Mouse (Mus musculus): ENCODE measurements around the gene Gm30191. TPM values are rescaled to one million over a fixed set of nuclear protein-coding genes. Genes with fewer than 3 reads are reported as not detected.

Gm30191 gene
- polyA plus RNA-seq (2015; fragmentation: Nextera tagmentation; extraction: Ambion mirVana) = not detected in 2 replicates

- peak within 1 kb of the TSS; percentile 69 for H3K9ac ChIP-seq
- H3K4me2 ChIP-seq = peak within 1 kb of the TSS; percentile 93
- peaks cover 43% of the 10 kb centered on the region for H3K4me1 ChIP-seq (replicated peaks)
- H3K27ac ChIP-seq = no peak within 1 kb of the TSS
- no peaks in the 10 kb centered on the region for H3K36me3 ChIP-seq
- H3K4me3 ChIP-seq = peak within 1 kb of the TSS; percentile 66
- peaks cover 45% of the 10 kb centered on the region for H3K27me3 ChIP-seq
- no peak for ATAC-seq (replicated peaks; ENCODE audit: insufficient number of reproducible peaks, insufficient read depth, low FRiP score, low read depth)
- 75% methylated on average over 7 of the region's 7 CpGs for WGBS
- H3K9me3 ChIP-seq (replicated peaks) = no peaks in the 10 kb centered on the region
Observed at GRCm38 (mm10) chr4:134246719-134247258, at the start of gene Gm30191. Gm30191 (plus strand) TSS chr4:134246935.

DNA sequence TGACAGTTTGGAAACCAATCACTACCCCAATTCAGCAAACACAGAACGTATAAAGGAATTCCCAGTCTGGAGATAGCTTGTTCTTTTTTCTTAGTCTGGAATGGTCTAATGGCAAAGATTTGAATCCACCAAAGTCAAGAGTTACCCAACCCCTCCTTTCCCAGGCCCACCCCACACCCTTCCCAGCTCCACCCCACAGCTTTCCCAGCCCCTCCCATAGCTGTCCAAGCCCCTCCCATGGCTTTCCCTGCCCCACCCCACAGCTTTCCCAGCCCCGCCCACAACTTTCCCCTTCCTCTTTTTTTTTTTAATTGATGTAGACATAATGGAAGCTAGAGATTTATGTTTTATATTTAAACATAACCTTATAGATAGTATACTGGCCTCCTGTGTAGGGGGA, 47.4 kb upstream of the Gm30191 start:
- Histone ChIP-seq H3K27ac (no peak overlapping the region), H3K9me3 (replicated peaks) (no peaks in the 10 kb centered on the region), H3K4me2 (no peak overlapping the region), H3K27me3 (no peaks in the 10 kb centered on the region), H3K4me1 (replicated peaks) (no peaks in the 10 kb centered on the region), H3K36me3 (no peaks in the 10 kb centered on the region), H3K9ac (no peak overlapping the region), H3K4me3 (no peak overlapping the region)
- no peak for ATAC-seq (replicated peaks; ENCODE audit: insufficient number of reproducible peaks, insufficient read depth, low FRiP score, low read depth)
- 70% methylated on average over 2 of the region's 2 CpGs for WGBS

DNA sequence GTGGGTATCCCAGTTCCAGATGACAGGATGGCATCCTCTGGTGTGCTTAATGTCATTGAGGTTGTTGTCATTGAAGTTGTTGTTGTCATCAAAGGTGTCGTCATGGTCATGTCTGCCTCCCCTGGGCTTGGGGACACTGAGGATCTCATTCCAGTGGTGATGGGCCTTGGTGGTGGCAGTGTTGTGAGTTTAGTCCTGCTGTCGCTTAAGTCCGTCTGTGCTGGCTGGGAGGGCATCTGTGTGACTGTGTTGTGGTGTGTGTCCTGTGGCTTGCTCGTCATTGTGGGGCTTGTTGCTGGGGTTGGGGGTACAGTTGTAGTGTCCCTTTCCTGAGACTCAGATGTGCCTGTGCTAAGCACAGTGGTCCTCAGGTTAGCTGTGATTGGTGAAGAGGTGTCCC, 43.8 kb upstream of the Gm30191 start, which contains the start of gene Gm7534:
Gene Gm7534 (minus strand): TSS at position 101 of the 400 bp plus-strand sequence.
- H3K9ac ChIP-seq = no peak within 1 kb of the TSS
- no peaks in the 10 kb centered on the region for H3K9me3 ChIP-seq (replicated peaks)
- H3K4me3 ChIP-seq = no peak within 1 kb of the TSS
- H3K27ac ChIP-seq = no peak within 1 kb of the TSS
- H3K4me2 ChIP-seq = no peak within 1 kb of the TSS
- H3K4me1 ChIP-seq (replicated peaks) = no peaks in the 10 kb centered on the region
- 90% methylated on average over 4 of the region's 4 CpGs for WGBS
- no peaks in the 10 kb centered on the region for H3K36me3 ChIP-seq
- no peak for ATAC-seq (replicated peaks; ENCODE audit: insufficient number of reproducible peaks, insufficient read depth, low FRiP score, low read depth)
- H3K27me3 ChIP-seq = no peaks in the 10 kb centered on the region

DNA sequence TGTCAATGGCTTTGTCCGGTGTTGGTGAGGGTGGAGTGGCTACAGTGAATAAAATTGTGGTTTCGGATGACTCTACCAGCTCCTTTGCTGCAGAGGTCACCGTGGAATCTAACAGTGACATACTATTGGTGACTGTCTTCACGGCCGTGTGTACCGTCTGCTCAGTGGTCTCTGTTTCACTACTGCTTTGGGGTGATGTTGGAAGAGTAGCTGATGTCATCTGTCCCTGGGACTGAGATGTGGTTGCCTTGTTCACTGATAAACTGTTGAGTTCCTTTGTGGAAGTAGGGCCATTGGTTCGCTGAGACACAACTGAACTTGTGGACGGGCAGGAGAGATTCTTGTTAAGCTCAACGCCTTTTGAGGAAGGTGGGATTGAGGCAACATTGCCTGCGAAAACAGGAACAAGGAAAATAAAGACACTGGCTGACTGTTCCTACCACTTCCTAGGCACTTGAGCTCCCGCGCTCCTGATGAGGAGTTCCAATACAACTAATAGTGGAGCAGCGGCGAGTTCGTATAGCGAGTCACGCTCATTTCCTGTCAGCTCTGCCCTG, 43.3 kb upstream of the Gm30191 start:
- Histone ChIP-seq H3K27me3 (0 out of 2 replicates have a peak, but pooled peaks cover 3% of the 10 kb centered on the region), H3K4me1 (replicated peaks) (no peaks in the 10 kb centered on the region), H3K36me3 (no peaks in the 10 kb centered on the region), H3K4me3 (no peak overlapping the region), H3K9ac (no peak overlapping the region), H3K27ac (no peak overlapping the region), H3K9me3 (replicated peaks) (no peaks in the 10 kb centered on the region), H3K4me2 (no peak overlapping the region)
- 86% methylated on average over 17 of the region's 17 CpGs for WGBS
- ATAC-seq (replicated peaks; ENCODE audit: insufficient number of reproducible peaks, insufficient read depth, low FRiP score, low read depth) = no peak

- no peaks in the 10 kb centered on the region for H3K36me3 ChIP-seq
- H3K9me3 ChIP-seq (replicated peaks) = no peaks in the 10 kb centered on the region
- H3K27ac ChIP-seq = no peak overlapping the region
- no peak overlapping the region for H3K4me2 ChIP-seq
- no peak overlapping the region for H3K9ac ChIP-seq
- no peak overlapping the region for H3K4me3 ChIP-seq
- H3K4me1 ChIP-seq (replicated peaks) = no peaks in the 10 kb centered on the region
- 0 out of 2 replicates have a peak, but pooled peaks cover 5% of the 10 kb centered on the region for H3K27me3 ChIP-seq
- no peak for ATAC-seq (replicated peaks; ENCODE audit: insufficient number of reproducible peaks, insufficient read depth, low FRiP score, low read depth)
- 49% methylated on average over 6 of the region's 6 CpGs for WGBS
Observed at GRCm38 (mm10) chr4:134206488-134207053, 40.2 kb upstream of the Gm30191 start.

DNA sequence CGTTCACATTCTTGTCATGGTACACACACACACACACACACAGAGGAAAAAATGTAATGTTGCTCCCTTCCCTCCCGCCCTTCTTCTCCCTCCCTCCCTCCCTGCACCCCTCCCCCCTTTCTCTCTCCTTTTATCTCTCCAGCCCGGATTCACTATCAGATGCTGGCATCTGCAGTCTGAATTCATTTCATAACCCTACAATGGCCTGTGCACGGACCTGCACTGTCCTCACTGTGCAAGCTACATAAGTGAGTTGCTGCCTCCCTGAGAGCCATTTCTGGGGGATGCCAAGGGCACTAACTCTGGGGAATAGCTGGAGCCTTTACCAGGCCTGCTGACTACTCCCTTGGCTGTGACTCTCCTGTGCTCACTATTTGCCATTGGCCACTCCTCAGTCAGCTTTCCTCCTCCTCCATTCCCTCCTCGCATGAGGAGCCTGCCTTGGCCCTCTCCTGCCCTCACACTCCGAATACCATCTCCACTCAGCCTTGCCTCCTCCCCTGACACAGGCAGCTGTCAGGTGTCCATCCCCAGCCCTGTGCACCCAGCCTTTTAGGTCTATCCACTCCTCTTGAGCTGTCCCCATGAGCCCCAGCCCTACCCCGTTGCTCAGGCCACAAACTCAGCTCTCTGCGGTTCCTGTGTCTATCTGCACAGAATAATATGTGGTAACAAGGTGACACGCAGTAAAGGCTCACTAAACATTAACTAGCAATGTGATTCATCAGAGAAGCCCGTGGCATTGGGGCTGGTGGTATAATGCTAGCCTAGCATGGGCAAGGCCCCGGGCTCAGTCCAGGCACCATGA, 23.7 kb upstream of the Gm30191 start:
- no peaks in the 10 kb centered on the region for H3K36me3 ChIP-seq
- no peak overlapping the region for H3K4me2 ChIP-seq
- no peak overlapping the region for H3K4me3 ChIP-seq
- H3K9me3 ChIP-seq (replicated peaks) = no peaks in the 10 kb centered on the region
- no peak overlapping the region for H3K27ac ChIP-seq
- H3K9ac ChIP-seq = no peak overlapping the region
- H3K4me1 ChIP-seq (replicated peaks) = no peaks in the 10 kb centered on the region
- 58% methylated on average over 11 of the region's 11 CpGs for WGBS
- no peak for ATAC-seq (replicated peaks; ENCODE audit: insufficient number of reproducible peaks, insufficient read depth, low FRiP score, low read depth)
- no peaks in the 10 kb centered on the region for H3K27me3 ChIP-seq

DNA sequence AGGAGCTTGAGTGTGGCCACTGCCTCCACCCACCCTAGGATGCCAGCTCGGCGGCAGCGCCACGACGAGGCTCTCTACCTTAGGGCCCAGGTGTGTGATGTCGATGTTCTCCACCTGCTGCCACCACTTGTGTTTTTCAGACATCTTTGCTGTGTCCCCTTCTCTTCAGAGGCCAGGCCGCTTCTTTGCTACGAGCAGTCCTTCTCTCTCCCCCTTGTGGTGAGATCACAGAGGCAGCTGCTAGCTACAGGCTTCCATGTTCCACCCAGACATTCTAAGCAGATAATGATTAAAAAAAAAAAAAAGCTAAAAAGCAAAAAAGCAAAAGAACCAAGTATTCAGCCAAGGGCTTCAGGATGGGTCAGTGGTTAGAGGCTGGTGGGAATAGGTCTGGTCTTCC, 19.5 kb upstream of the Gm30191 start, which contains the start of gene Catsper4:
Gene Catsper4 (minus strand): TSS at position 190 of the 400 bp plus-strand sequence.
- H3K4me1 ChIP-seq (replicated peaks) = no peaks in the 10 kb centered on the region
- ATAC-seq (replicated peaks; ENCODE audit: insufficient number of reproducible peaks, insufficient read depth, low FRiP score, low read depth) = no peak
- 0 out of 2 replicates have a peak, but pooled peaks cover 2% of the 10 kb centered on the region for H3K27me3 ChIP-seq
- no peaks in the 10 kb centered on the region for H3K9me3 ChIP-seq (replicated peaks)
- H3K9ac ChIP-seq = no peak within 1 kb of the TSS
- H3K4me3 ChIP-seq = no peak within 1 kb of the TSS
- H3K36me3 ChIP-seq = no peaks in the 10 kb centered on the region
- no peak within 1 kb of the TSS for H3K27ac ChIP-seq
- WGBS = 64% methylated on average over 8 of the region's 8 CpGs
- H3K4me2 ChIP-seq = no peak within 1 kb of the TSS

- Histone ChIP-seq H3K4me2 (no peak overlapping the region), H3K4me3 (no peak overlapping the region), H3K9me3 (replicated peaks) (no peaks in the 10 kb centered on the region), H3K27me3 (peaks cover 5% of the 10 kb centered on the region; the same call in 1 of the 2 replicates), H3K4me1 (replicated peaks) (no peaks in the 10 kb centered on the region), H3K36me3 (no peaks in the 10 kb centered on the region), H3K27ac (no peak overlapping the region), H3K9ac (no peak overlapping the region)
- 23% methylated on average over 8 of the region's 8 CpGs for WGBS
- no peak for ATAC-seq (replicated peaks; ENCODE audit: insufficient number of reproducible peaks, insufficient read depth, low FRiP score, low read depth)
Observed at GRCm38 (mm10) chr4:134230431-134230830, 16.3 kb upstream of the Gm30191 start.

GRCm38 (mm10) chr4:134234876-134235275, 11.9 kb upstream of the Gm30191 start:
- no peak overlapping the region for H3K9ac ChIP-seq
- no peak for ATAC-seq (replicated peaks; ENCODE audit: insufficient number of reproducible peaks, insufficient read depth, low FRiP score, low read depth)
- H3K4me3 ChIP-seq = no peak overlapping the region
- no peaks in the 10 kb centered on the region for H3K36me3 ChIP-seq
- H3K4me1 ChIP-seq (replicated peaks) = peaks cover 13% of the 10 kb centered on the region
- H3K4me2 ChIP-seq = no peak overlapping the region
- no peak overlapping the region for H3K27ac ChIP-seq
- WGBS = 57% methylated on average over 5 of the region's 5 CpGs
- peaks cover 11% of the 10 kb centered on the region for H3K27me3 ChIP-seq
- H3K9me3 ChIP-seq (replicated peaks) = no peaks in the 10 kb centered on the region

DNA sequence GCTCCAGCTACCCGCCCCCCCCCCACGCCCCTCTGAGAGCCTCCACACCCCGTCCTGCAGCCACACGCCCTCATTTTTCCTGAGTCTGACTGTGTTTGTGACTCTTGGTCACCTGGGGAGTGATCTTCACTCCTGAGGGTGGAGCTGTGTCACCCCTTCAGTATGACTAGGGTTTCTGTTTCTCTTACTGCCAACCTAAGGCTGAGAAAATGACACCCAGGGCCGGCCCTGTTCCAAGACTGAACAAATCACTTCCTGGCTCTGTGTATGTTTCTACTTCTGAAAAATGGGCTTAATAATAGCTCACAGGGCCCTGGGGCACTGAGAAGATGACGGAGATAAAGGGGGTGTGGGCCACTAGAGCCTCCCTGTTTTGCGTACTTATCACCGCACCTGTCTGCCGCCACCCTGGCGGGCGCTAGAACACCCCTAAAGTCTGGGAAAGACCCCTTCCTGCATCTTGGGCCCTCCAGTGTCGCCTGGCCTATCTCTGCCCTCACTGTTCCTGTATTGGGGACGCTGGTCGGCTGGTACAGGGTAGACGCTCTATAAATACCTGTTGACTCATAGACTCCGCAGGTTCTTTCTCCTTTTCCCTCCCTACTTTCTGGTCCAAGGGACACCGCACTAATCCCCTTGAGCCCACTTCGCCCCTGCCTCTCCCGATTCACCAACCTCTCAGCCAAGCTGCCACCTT, 9.0 kb upstream of the Gm30191 start:
- Histone ChIP-seq H3K4me2 (peak overlapping the region; percentile 74), H3K27ac (no peak overlapping the region), H3K4me1 (replicated peaks) (peaks cover 13% of the 10 kb centered on the region), H3K9me3 (replicated peaks) (no peaks in the 10 kb centered on the region), H3K27me3 (peaks cover 11% of the 10 kb centered on the region), H3K9ac (peak overlapping the region; percentile 32), H3K4me3 (peak overlapping the region; percentile 44), H3K36me3 (no peaks in the 10 kb centered on the region)
- WGBS = 26% methylated on average over 19 of the region's 19 CpGs
- ATAC-seq (replicated peaks; ENCODE audit: insufficient number of reproducible peaks, insufficient read depth, low FRiP score, low read depth) = no peak

DNA sequence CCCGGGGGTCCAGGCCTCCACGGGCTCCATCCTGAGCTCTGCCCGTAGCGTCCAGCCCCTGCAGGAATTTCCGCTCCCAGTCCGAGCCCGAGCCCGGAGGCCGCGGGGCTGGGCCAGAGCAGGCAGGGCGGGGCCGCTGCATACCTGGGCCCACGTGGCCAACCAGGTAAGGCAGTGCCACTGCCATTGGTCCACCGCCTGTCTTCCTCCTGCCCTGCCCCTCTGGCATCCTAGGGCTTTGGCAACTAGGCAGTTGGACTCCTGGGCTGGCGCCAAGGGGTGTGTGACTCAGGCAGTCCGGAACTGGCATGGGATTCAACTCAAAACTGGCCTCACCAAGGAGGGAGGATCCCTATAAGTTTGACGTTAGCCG, 8.5 kb upstream of the Gm30191 start, which contains the start of gene Cnksr1:
Gene Cnksr1 (minus strand): TSS at position 121 of the 373 bp plus-strand sequence.
- Histone ChIP-seq H3K36me3 (no peaks in the 10 kb centered on the region), H3K4me1 (replicated peaks) (peaks cover 13% of the 10 kb centered on the region), H3K27ac (no peak within 1 kb of the TSS), H3K4me3 (peak within 1 kb of the TSS; percentile 44), H3K9ac (peak within 1 kb of the TSS; percentile 32), H3K9me3 (replicated peaks) (no peaks in the 10 kb centered on the region), H3K27me3 (peaks cover 11% of the 10 kb centered on the region), H3K4me2 (peak within 1 kb of the TSS; percentile 74)
- ATAC-seq (replicated peaks; ENCODE audit: insufficient number of reproducible peaks, insufficient read depth, low FRiP score, low read depth) = peak; percentile 62
- 1% methylated on average over 18 of the region's 18 CpGs for WGBS

Data from heart, embryonic 15.5 days (tissue).